ENCODE assay signal across 12 mouse cellular contexts in the genomic region with DNA sequence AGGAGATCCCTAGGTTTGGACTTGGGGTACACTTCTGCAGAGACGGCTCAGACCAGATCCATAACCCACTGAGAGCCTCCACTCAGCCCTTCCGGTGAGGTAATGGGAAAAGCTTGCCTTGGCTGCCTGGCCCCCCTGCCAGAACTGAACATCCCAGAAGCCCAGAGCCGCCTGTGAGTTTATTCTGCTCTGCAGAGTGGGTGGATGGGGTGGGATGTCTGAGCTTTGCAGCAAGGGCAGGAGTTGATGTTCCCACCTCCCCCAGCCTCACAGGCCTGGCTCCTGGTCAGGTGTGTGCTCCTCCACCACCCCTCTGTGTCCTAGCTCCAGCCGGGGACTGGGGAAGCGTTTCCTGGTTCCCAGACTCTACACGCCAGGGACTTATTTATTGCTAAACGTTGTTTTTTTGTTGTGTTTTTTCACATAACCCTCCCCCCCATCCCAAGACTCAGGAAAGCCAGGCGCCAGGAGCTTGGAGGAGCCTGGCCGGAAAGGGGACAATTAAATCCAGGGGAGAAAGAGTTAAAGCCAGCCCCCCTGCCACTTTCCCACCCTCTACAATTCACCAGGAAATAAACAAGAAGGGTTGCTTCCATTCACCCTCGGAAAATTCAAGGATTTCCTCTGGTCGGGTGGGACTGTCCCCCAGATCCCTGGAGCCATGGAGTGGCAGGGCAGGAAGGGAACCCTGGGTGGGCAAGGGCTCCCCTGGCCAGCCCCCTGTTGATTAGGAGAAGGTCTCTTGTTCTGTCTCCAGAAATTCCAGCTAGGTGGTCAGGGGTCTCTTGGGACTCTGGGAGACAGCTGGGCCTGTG. TPM values are rescaled to one million over a fixed set of nuclear protein-coding genes. Genes with fewer than 3 reads are reported as not detected.
DNase-seq lines count a peak whose midpoint lies in the region; ATAC-seq and TF ChIP-seq lines count a peak whose summit lies in the region.
"Had no signal": no experiment of that assay in that cellular context is flagged by ENCODE, and none has a peak within 500 bp of the region (broad histone marks: within the 10 kb centered on the region; RNA-seq: fewer than 3 reads in every experiment).

No protein-coding gene starts in this region.

- no peaks in the 10 kb centered on the region for H3K9me3 ChIP-seq in embryonic facial prominence, embryonic 11.5 days (replicated peaks; ENCODE audit: control insufficient read depth, low read length)
- H3K9me3 ChIP-seq in hindbrain, embryonic 12.5 days (replicated peaks) = no peaks in the 10 kb centered on the region
- no peaks in the 10 kb centered on the region for H3K9me3 ChIP-seq in liver, embryonic 12.5 days (replicated peaks)

- H3K27ac ChIP-seq in gastrocnemius, adult 2 months = peak overlapping the region; percentile 79
- H3K27ac ChIP-seq in embryonic facial prominence, embryonic 11.5 days (replicated peaks; ENCODE audit: low read depth, low read length) = no peak overlapping the region; the same call in 1 of the 2 replicates
- peak overlapping the region; percentile 55; the same call in 1 of the 2 replicates for H3K27ac ChIP-seq in hindbrain, embryonic 12.5 days
- 0 out of 2 replicates have a peak overlapping the region, but pooled peaks have one; percentile 36 for H3K27ac ChIP-seq in liver, embryonic 12.5 days
- H3K27ac ChIP-seq in left cerebral cortex, adult 2 months = no peak overlapping the region

- 38% methylated on average over 11 of the region's 11 CpGs for WGBS in embryonic facial prominence, embryonic 11.5 days
- 52% methylated on average over 11 of the region's 11 CpGs for WGBS in hindbrain, embryonic 12.5 days
- 57% methylated on average over 11 of the region's 11 CpGs for WGBS in liver, embryonic 12.5 days (ENCODE audit: insufficient replicate concordance)

- no peak overlapping the region for H3K4me3 ChIP-seq in gastrocnemius, adult 2 months
- no peak overlapping the region for H3K4me3 ChIP-seq in embryonic facial prominence, embryonic 11.5 days (ENCODE audit: low read depth, low read length)
- H3K4me3 ChIP-seq in hindbrain, embryonic 12.5 days = no peak overlapping the region
- H3K4me3 ChIP-seq in liver, embryonic 12.5 days = no peak overlapping the region
- H3K4me3 ChIP-seq in left cerebral cortex, adult 2 months = no peak overlapping the region

- intact Hi-C loops in gastrocnemius, adult 2 months (cut with DNase I) = no loop called here
- intact Hi-C loops in left cerebral cortex, adult 2 months (cut with DNase I) = no loop called here

- no peaks in the 10 kb centered on the region for H3K36me3 ChIP-seq in embryonic facial prominence, embryonic 11.5 days (replicated peaks; ENCODE audit: control insufficient read depth, insufficient read depth, low read depth, low read length)
- H3K36me3 ChIP-seq in hindbrain, embryonic 12.5 days = no peaks in the 10 kb centered on the region
- no peaks in the 10 kb centered on the region for H3K36me3 ChIP-seq in liver, embryonic 12.5 days

- H3K4me1 ChIP-seq in embryonic facial prominence, embryonic 11.5 days (ENCODE audit: control insufficient read depth, insufficient read depth, low read length) = peaks cover 6% of the 10 kb centered on the region
- H3K4me1 ChIP-seq in hindbrain, embryonic 12.5 days = peaks cover 25% of the 10 kb centered on the region
- peaks cover 18% of the 10 kb centered on the region; the same call in 1 of the 2 replicates for H3K4me1 ChIP-seq in liver, embryonic 12.5 days

- ATAC-seq in embryonic facial prominence, embryonic 11.5 days (replicated peaks; ENCODE audit: insufficient number of reproducible peaks, low FRiP score, low TSS enrichment, low read depth) = 0 out of 2 replicates have a peak, but pooled peaks have one; percentile 22
- ATAC-seq in hindbrain, embryonic 12.5 days (ENCODE audit: low FRiP score) = no peak
- no peak for ATAC-seq in liver, embryonic 12.5 days

- H3K27me3 ChIP-seq in embryonic facial prominence, embryonic 11.5 days (ENCODE audit: control insufficient read depth, insufficient read depth, low read length) = no peaks in the 10 kb centered on the region
- H3K27me3 ChIP-seq in hindbrain, embryonic 12.5 days = no peaks in the 10 kb centered on the region
- H3K27me3 ChIP-seq in liver, embryonic 12.5 days (replicated peaks) = no peaks in the 10 kb centered on the region

- TF ChIP-seq CTCF in gastrocnemius, adult 2 months (IDR thresholded peaks at IDR 0.05) = no peak
- no peak for TF ChIP-seq CTCF in left cerebral cortex, adult 2 months (IDR thresholded peaks at IDR 0.05)

- DNase-seq in gastrocnemius, adult 2 months = no peak
- DNase-seq in gastrocnemius, adult 18-20 months (ENCODE audit: low spot score) = no peak
- DNase-seq in embryonic facial prominence, embryonic 11.5 days (ENCODE audit: low spot score) = no peak
- no peak for DNase-seq in MN1 (ENCODE audit: low spot score)
- DNase-seq in urinary bladder, adult 18-20 months (ENCODE audit: low spot score in 2 of 2) = no peak
- DNase-seq in left cerebral cortex, adult 2 months (ENCODE audit: extremely low spot score in 1 of 2, low spot score in 2 of 2) = no peak
- DNase-seq: cerebellum, adult 2 months; layer of hippocampus, postnatal 36 days had no signal

- H3K9ac ChIP-seq in embryonic facial prominence, embryonic 11.5 days (replicated peaks; ENCODE audit: low read length) = peak overlapping the region; percentile 29; the same call in 1 of the 2 replicates
- no peak overlapping the region for H3K9ac ChIP-seq in hindbrain, embryonic 12.5 days
- H3K9ac ChIP-seq in liver, embryonic 12.5 days = no peak overlapping the region

- H3K4me2 ChIP-seq in embryonic facial prominence, embryonic 11.5 days (ENCODE audit: low read depth, low read length) = no peak overlapping the region
- H3K4me2 ChIP-seq in hindbrain, embryonic 12.5 days (replicated peaks) = no peak overlapping the region
- no peak overlapping the region for H3K4me2 ChIP-seq in liver, embryonic 12.5 days

RNA-seq across cellular contexts. Expression of a gene that starts 10.2 kb away (rescaled TPM):
- 10 to 100 TPM in 1 of 2 experiments, 1 to 10 TPM in 1; 6.9 to 11.9 TPM for total RNA-seq in gastrocnemius, adult 2 months (2021)
- 10 to 100 TPM in 1 of 2 experiments, 1 to 10 TPM in 1; 6.1 to 10.0 TPM for total RNA-seq in gastrocnemius, adult 18-20 months (2021)
- polyA plus RNA-seq in embryonic facial prominence, embryonic 11.5 days (2014; fragmentation: Nextera tagmentation; extraction: Ambion mirVana) = 17.2 and 17.7 TPM in 2 replicates
- 38.0 and 41.0 TPM in 2 replicates for polyA plus RNA-seq in hindbrain, embryonic 12.5 days (2016; fragmentation: Nextera tagmentation; extraction: Ambion mirVana)
- polyA plus RNA-seq in liver, embryonic 12.5 days (2016; fragmentation: Nextera tagmentation; extraction: Ambion mirVana) = 4.1 and 4.4 TPM in 2 replicates
- total RNA-seq in left cerebral cortex, adult 2 months (2021) = 10 to 100 TPM; 23.8 to 23.9 TPM

RNA-seq across cellular contexts. Expression of a gene that starts 53.2 kb away (rescaled TPM):
- 10 to 100 TPM; 34.4 to 53.7 TPM for total RNA-seq in gastrocnemius, adult 2 months (2021)
- total RNA-seq in gastrocnemius, adult 18-20 months (2021) = 10 to 100 TPM; 19.6 to 34.7 TPM
- 54.3 and 74.6 TPM in 2 replicates for polyA plus RNA-seq in embryonic facial prominence, embryonic 11.5 days (2014; fragmentation: Nextera tagmentation; extraction: Ambion mirVana)
- polyA plus RNA-seq in hindbrain, embryonic 12.5 days (2016; fragmentation: Nextera tagmentation; extraction: Ambion mirVana) = 61.4 and 72.1 TPM in 2 replicates
- polyA plus RNA-seq in liver, embryonic 12.5 days (2016; fragmentation: Nextera tagmentation; extraction: Ambion mirVana) = 106 and 120 TPM in 2 replicates
- 10 to 100 TPM; 62.4 to 67.4 TPM for total RNA-seq in left cerebral cortex, adult 2 months (2021)

RNA-seq across cellular contexts. Expression of a gene that starts 59.8 kb away (rescaled TPM):
- not detected for total RNA-seq in gastrocnemius, adult 2 months (2021)
- not detected for total RNA-seq in gastrocnemius, adult 18-20 months (2021)
- polyA plus RNA-seq in embryonic facial prominence, embryonic 11.5 days (2014; fragmentation: Nextera tagmentation; extraction: Ambion mirVana) = not detected in 2 replicates
- polyA plus RNA-seq in hindbrain, embryonic 12.5 days (2016; fragmentation: Nextera tagmentation; extraction: Ambion mirVana) = not detected in 2 replicates
- not detected in 2 replicates for polyA plus RNA-seq in liver, embryonic 12.5 days (2016; fragmentation: Nextera tagmentation; extraction: Ambion mirVana)
- not detected for total RNA-seq in left cerebral cortex, adult 2 months (2021)
- total RNA-seq: layer of hippocampus, postnatal 36 days; neutrophil, adult 5-6 weeks had no signal
- polyA plus RNA-seq: cerebellum, adult 2 months; testis, adult 2 months had no signal

Comparison
In these comparisons a context has a peak if more than half of its experiments do, and no peak if none do; other contexts are left out.
1. H3K27ac ChIP-seq: peak in gastrocnemius, adult 2 months (single experiment), hindbrain, embryonic 12.5 days (single experiment) and liver, embryonic 12.5 days (single experiment); none in embryonic facial prominence, embryonic 11.5 days (single experiment) and left cerebral cortex, adult 2 months (single experiment).